Mouse (Mus musculus): ENCODE results near the gene Bcl6.

DNA sequence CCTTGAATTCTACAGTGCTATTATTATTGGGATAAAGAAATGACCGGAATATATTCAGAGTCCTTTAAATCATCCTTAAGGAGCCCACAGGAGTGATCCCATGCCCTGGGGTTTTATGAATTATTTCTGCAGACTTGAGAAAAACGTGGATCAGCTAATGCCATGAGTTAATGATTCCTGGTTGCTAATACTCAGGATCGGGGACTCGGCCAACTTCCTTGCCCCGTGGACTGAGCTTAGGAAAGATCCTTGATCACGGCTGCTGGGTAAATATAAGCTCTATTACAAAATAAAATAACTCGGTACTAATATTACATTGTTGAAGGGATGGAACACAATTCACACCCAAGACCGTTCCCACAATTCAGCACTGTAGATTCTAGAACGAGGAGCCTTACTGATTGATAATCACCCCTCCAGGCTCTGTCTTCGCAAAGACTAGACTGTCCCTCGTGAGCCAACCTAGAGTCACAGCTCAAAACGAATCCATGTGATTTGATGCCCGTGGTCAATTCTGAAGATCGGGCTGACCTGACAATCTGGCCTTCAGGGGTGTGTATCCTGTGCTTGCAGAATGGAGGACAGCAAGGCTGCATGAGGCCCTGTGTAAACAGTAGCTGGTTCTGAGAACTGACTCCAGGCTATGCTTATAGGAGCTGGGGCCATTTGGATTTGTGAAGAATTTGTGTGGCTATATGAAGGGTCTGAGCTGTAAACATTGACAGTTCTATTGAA lies 3.4 kb upstream of the Bcl6 start:
- TF ChIP-seq CTCF (IDR thresholded peaks at IDR 0.05; ENCODE audit: control insufficient read depth, insufficient read depth, insufficient replicate concordance, low read depth, low read length) (no peak), POLR2A (IDR thresholded peaks at IDR 0.05; ENCODE audit: control insufficient read depth, low read depth, low read length) (no peak)
